Mouse (Mus musculus) lung, adult 2 months (tissue): ENCODE data around the gene Dnaaf3. TPM values are rescaled to one million over a fixed set of nuclear protein-coding genes. Genes with fewer than 3 reads are reported as not detected.
"Not testable (repeated sequence)": the region's sequence is repeated elsewhere in the genome, so short reads cannot be mapped to it uniquely, and the experiment has no call there.

Source experiments
- DNase-seq: peaks from one replicate; pipeline ENCODE4 v3.0.0; 2022
- H3K4me1 ChIP-seq: fragments of 200-500 bp; 2 replicates; pipeline ENCODE4 v1.6.1; 2011; ENCODE audit warnings: low read length; ENCODE audit not compliant: control insufficient read depth, insufficient read depth
- H3K4me3 ChIP-seq: fragments of 200-500 bp; replicated peaks from 2 replicates; pipeline ENCODE3; 2011; ENCODE audit warnings: low read depth, mild to moderate bottlenecking, control low read depth, low read length; ENCODE audit errors: extremely low read depth
- CTCF ChIP-seq: fragments of 200-500 bp; IDR thresholded peaks from 2 replicates; pipeline ENCODE4 v1.5.1; 2011; ENCODE audit warnings: mild to moderate bottlenecking, low read length, control low read depth; ENCODE audit not compliant: insufficient read depth
- POLR2A ChIP-seq: fragments of 200-500 bp; IDR thresholded peaks from 2 replicates; pipeline ENCODE4 v1.6.1; 2011; ENCODE audit warnings: low read depth, mild to moderate bottlenecking, control low read depth, low read length, borderline replicate concordance; ENCODE audit errors: extremely low read depth
- WGBS: fragments of 180-500 bp; shearing (Covaris S2); methylation state at CpG from one replicate; pipeline ENCODE4 v1.1.7; 2018; 5-methylcytosine and 5-hydroxymethylcytosine counted together
- polyA plus RNA-seq: library from polyadenylated mRNA; depleted of rRNA; stranded (reverse); fragments of >200 nt; gene quantifications from 2 replicates; pipeline ENCODE4 v1.2.3, GENCODE M21; 2012; rRNA removed

Dnaaf3 gene
- polyA plus RNA-seq, result 16.1 and 17.8 TPM in 2 replicates

DNA sequence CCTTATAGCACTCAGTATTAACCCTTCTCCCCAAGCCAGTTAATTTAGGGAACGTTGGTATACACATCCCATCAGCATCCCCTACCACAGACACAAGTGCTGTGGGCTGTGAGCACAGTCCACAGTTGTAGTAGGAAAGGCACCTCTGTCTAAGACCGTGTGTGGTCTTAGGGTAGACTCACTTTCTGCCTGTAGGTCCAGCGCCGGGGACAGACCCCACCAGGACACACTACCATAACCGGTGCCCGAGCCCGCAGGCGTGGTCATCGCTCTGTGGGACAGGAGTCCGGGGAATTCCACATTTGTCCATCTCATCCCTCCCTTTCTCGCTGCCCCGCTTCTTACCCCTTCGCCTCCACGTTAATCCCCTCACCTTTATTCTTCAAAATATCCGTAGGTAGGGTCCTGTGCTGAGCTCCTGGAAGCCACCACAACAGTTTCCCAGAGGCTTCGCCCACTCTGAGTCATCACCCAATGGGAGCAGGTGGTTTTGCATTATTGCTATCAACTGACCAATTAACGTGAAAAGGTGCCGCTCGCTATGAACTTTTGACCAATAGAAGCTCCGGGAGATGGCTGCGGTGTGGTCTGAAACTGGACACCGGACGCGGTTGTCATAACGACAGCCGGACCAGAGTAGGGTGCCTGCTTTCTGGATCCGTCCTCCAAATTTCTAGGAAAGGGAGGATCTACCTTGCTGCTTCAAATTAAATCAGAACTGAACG lies at the start of gene Dnaaf3:
Gene Dnaaf3 (minus strand): TSS at position 449 of the 725 bp plus-strand sequence.
- DNase-seq, result peak; percentile 37
- peak within 1 kb of the TSS; percentile 12 for H3K4me3 ChIP-seq
- TF ChIP-seq POLR2A, result no peak
- no peak for TF ChIP-seq CTCF
- H3K4me1 ChIP-seq, result no peaks in the 10 kb centered on the region
- 4% methylated on average over 28 of the region's 28 CpGs for WGBS

DNA sequence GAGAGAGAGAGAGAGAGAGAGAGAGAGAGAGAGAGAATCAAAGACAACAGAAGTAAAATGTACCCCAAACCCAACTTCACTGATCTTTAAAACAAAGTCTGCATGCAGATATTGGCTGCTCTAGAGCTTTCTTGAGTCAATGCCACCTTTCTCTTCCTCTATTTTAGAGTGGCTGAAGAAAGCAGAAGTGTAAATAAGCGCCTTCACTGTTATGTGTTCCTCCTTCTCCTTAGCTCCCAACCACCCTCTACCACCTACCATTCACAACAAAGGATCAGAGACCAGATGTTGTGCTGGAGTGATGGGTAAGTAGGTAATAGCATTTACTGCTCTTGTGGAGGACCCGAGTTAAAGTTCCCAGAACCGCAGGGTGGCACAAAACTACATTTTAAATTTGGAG lies 49.2 kb upstream of the Dnaaf3 start:
- not testable (repeated sequence) for H3K4me3 ChIP-seq, DNase-seq, H3K4me1 ChIP-seq
- 62% methylated on average over 3 of the region's 3 CpGs for WGBS

DNA sequence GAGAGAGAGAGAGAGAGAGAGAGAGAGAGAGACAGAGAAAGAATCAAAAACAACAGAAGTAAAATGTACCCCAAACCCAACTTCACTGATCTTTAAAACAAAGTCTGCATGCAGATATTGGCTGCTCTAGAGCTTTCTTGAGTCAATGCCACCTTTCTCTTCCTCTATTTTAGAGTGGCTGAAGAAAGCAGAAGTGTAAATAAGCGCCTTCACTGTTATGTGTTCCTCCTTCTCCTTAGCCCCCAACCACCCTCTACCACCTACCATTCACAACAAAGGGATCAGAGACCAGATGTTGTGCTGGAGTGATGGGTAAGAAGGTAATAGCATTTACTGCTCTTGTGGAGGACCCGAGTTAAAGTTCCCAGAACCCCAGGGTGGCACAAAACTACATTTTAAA lies 40.1 kb upstream of the Dnaaf3 start:
- DNase-seq, H3K4me3 ChIP-seq, H3K4me1 ChIP-seq: not testable (repeated sequence)
- WGBS, result 54% methylated on average over 2 of the region's 2 CpGs

DNA sequence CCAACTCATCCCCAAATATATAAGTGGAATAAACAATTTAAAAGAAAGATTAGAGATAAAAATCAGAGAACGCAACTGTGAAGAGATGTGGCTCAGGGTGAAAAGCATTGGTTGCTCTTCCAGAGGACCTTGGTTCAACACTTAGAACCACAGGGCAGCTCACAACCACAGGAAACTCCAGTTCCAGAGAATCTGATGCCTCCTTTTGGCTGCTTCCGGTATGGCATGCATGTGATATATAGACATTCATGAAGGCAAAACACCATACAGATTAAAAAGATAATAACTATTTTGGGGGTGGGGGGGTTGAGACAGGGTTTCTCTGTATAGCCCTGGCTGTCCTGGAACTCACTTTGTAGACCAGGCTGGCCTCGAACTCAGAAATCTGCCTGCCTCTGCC lies 30.4 kb upstream of the Dnaaf3 start:
- no peak for DNase-seq
- Histone ChIP-seq H3K4me1 (no peaks in the 10 kb centered on the region), H3K4me3 (no peak overlapping the region)
- TF ChIP-seq CTCF, result no peak
- TF ChIP-seq POLR2A, result no peak
- WGBS, result 90% methylated on average over 3 of the region's 3 CpGs

DNA sequence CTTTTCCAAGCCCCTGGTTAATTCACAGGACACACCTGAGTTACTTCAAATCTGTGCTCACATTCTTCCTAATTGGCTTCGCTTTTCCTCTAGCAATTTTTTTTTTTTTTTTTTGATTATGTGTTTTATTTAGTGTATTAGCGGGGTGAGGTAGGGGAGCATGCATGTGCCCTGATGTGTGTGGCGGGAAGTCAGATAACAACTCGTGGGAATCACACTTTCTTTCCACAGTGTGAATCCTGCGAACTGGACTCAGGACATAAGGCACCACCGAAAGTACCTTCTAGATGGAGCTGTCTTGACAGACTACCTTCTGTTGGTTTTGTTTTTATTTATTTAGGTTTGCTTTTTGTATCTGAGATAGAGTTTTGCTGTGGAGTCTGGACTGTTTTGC lies 24.9 kb upstream of the Dnaaf3 start:
- Histone ChIP-seq H3K4me3 (no peak overlapping the region), H3K4me1 (no peaks in the 10 kb centered on the region)
- WGBS, result 63% methylated on average over 6 of the region's 6 CpGs
- DNase-seq, result no peak
- TF ChIP-seq CTCF (no peak), POLR2A (no peak)

DNA sequence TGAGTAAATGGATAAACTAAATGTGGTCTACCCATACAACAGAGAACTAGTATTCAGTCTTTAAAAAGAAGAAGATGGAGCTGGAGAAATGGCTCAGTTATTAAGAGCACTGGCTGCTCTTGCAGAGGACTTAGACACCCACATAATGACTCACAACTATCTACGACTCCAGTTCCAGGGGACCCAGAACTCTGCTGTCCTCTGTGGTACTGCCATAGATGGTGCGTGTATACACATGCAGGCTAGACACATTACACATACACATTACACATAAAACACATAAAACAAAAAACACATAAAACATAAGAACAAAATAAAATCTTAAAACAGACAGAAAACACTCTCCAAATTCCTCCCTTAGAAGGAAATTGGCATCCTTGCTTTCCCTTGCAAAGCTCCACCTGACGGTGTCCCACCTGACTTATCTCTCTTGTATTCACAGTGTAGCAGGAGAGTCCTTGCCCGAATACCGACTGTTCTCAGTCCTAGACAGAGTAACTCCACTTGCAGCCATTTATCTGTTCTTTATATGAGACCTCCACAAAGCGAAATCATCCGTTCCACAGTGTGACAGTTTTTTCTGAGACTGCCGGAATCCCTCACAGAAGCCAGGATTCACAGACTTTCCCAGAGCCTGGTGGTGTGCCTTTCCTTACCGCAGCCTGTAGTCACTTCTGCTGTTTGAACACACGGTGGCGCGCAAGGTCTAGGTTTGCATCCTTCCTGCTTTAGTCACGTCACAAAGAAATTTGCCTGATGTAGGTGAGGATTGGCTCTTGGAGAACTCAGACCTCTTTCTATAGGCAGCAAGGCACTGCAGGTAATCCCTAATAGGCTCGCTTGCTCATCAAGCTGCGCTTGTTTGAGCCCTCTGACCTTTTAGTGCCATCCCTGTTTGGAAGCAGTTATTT lies 24.3 kb upstream of the Dnaaf3 start:
- TF ChIP-seq POLR2A, result no peak
- TF ChIP-seq CTCF, result peak; percentile 98
- DNase-seq, result peak; percentile 74
- Histone ChIP-seq H3K4me3 (no peak overlapping the region), H3K4me1 (no peaks in the 10 kb centered on the region)
- 18% methylated on average over 15 of the region's 15 CpGs for WGBS

DNA sequence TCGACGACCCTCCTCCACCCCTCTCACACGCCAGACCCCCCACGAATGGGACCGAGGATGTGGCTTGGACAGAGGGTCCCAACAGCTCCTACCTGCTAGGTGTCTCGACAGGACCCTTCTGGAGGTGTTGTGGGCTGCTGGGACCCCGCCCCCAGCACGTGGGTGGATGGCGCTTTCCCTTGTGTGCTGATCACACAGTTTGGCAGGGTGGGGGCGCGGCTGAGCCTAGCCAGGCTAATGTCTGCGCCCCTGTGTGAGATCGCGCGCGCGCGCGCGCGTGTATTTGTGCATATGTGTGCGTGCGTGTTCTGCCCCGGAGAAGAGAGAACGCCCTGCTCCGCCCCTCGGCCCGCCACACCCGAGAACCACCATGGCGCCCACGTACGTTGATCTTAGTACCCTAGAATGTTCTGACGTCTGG lies 15.0 kb upstream of the Dnaaf3 start, which contains the start of gene Syt5:
Gene Syt5 (minus strand): TSS at position 321 of the 421 bp plus-strand sequence.
- 5% methylated on average over 33 of the region's 33 CpGs for WGBS
- TF ChIP-seq CTCF (no peak), POLR2A (no peak)
- H3K4me3 ChIP-seq, result peak within 1 kb of the TSS; percentile 11

DNA sequence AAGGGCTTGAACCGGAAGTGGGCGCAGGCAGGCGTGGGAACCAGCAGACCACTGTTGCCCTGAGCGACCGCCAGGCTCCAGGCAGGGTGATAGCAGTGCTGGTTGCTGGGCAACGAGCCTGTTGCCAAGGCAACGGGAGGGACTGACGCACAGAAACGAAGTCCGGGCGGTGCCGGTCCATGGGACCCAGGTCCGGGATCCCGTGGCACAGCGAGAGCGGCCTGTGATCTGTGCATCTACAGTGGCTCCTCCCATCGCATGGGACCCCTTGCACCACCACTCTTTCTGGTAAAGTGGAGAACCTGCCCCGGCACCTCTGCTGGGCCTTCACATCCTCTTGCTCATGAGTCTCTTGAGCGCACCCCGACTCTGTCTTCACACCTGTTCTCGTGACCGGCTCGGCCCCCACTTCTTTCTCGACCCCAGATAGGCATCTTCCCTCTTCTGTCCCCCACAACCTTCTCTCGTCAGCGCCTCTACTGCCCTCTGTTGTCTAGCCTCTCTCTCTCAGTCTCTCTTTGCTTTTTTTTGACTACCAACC lies 14.4 kb upstream of the Dnaaf3 start:
- WGBS, result 3% methylated on average over 26 of the region's 26 CpGs
- Histone ChIP-seq H3K4me3 (no peak overlapping the region), H3K4me1 (no peaks in the 10 kb centered on the region)
- peak; percentile 20 for DNase-seq
- TF ChIP-seq CTCF, result no peak
- no peak for TF ChIP-seq POLR2A

More for the DNA sequence above, 15.0 kb upstream of the Dnaaf3 start, which contains the start of gene Syt5:
- DNase-seq, result no peak
- no peaks in the 10 kb centered on the region for H3K4me1 ChIP-seq

DNA sequence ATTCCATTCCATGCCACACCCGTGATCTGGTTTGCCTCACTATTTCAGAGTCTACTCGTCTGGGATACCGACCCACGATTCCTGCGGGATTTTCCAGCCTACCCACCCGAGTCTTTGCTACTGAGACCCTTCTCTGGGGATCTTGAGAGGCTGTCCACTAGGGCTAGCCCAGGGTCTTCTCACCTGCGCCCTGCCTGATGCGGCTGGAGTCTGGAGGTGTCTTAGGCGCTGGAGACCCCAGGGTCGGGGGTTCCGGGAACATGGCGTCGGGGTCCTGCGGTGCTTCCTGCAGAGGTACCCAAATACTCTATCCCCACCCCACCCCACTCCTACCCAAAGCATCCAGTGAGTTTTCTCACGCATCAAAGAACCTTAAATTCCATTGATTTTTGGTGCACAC lies 13.8 kb upstream of the Dnaaf3 start:
- DNase-seq, result no peak
- Histone ChIP-seq H3K4me3 (no peak overlapping the region), H3K4me1 (no peaks in the 10 kb centered on the region)
- TF ChIP-seq POLR2A, result no peak
- no peak for TF ChIP-seq CTCF
- 76% methylated on average over 15 of the region's 15 CpGs for WGBS
